Mouse (Mus musculus): ENCODE measurements around the gene Zfp932. TPM values are rescaled to one million over a fixed set of nuclear protein-coding genes. Genes with fewer than 3 reads are reported as not detected.
A peak's percentile ranks its signal among the peaks of the same experiment; 100 is the strongest.
"Not testable (repeated sequence)": the region's sequence is repeated elsewhere in the genome, so short reads cannot be mapped to it uniquely, and the experiment has no call there.

The Zfp932 gene
- 5.0 and 6.4 TPM in 2 replicates for polyA plus RNA-seq (2012; rRNA removed)

GRCm38 (mm10) chr5:109996026-109996937 is at the start of gene Zfp932:
Zfp932 (plus strand) TSS chr5:109996521.
- H3K4me3 ChIP-seq (ENCODE audit: control insufficient read depth, insufficient read depth, low read length); H3K36me3 ChIP-seq (ENCODE audit: control insufficient read depth, insufficient read depth, low read length); H3K27ac ChIP-seq (ENCODE audit: control insufficient read depth, insufficient read depth, low read length); H3K4me1 ChIP-seq (replicated peaks; ENCODE audit: control insufficient read depth, insufficient read depth, low read length); H3K27me3 ChIP-seq (ENCODE audit: control insufficient read depth, insufficient read depth, low read length): not testable (repeated sequence)
- peak; percentile 82 for DNase-seq
- no CpG with 5 or more reads among the region's 24 CpGs for WGBS

DNA sequence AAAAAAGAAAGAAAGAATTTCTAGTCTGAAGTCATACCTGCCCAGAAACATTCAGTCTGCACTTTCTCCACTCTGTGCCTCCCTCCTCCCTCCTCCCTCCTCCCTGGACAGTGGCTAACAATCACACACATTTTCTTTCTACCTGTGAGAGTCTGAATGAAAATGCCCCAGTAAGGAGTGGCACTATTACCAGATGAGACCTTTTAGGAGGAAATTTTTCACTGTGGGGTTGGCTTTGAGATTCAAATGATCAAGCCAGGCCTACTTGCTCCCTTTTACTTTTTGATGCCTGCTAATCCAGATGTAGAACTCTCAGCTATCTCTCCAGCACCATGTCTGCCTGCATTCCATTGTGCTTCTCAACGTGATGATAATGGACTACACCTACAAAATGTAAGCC is 46.0 kb upstream of the Zfp932 start:
- Histone ChIP-seq H3K27me3 (ENCODE audit: control insufficient read depth, insufficient read depth, low read length) (no peaks in the 10 kb centered on the region), H3K27ac (ENCODE audit: control insufficient read depth, insufficient read depth, low read length) (no peak overlapping the region), H3K4me1 (replicated peaks; ENCODE audit: control insufficient read depth, insufficient read depth, low read length) (no peaks in the 10 kb centered on the region), H3K36me3 (ENCODE audit: control insufficient read depth, insufficient read depth, low read length) (no peaks in the 10 kb centered on the region), H3K4me3 (ENCODE audit: control insufficient read depth, insufficient read depth, low read length) (no peak overlapping the region)
- no CpG with 5 or more reads among the region's 1 CpGs for WGBS
- no peak for TF ChIP-seq POLR2A (IDR thresholded peaks at IDR 0.05; ENCODE audit: control insufficient read depth, extremely low read depth, insufficient read depth, low read length, poor library complexity)
- TF ChIP-seq CTCF (IDR thresholded peaks at IDR 0.05; ENCODE audit: borderline replicate concordance, control insufficient read depth, extremely low read depth, insufficient read depth, low read length, poor library complexity), result no peak
- DNase-seq, result no peak

GRCm38 (mm10) chr5:109980743-109981142 is 15.6 kb upstream of the Zfp932 start:
- H3K27ac ChIP-seq (ENCODE audit: control insufficient read depth, insufficient read depth, low read length); DNase-seq; H3K4me1 ChIP-seq (replicated peaks; ENCODE audit: control insufficient read depth, insufficient read depth, low read length); H3K27me3 ChIP-seq (ENCODE audit: control insufficient read depth, insufficient read depth, low read length); H3K4me3 ChIP-seq (ENCODE audit: control insufficient read depth, insufficient read depth, low read length); H3K36me3 ChIP-seq (ENCODE audit: control insufficient read depth, insufficient read depth, low read length): not testable (repeated sequence)
- no CpG with 5 or more reads among the region's 2 CpGs for WGBS

- H3K27ac ChIP-seq (ENCODE audit: control insufficient read depth, insufficient read depth, low read length); H3K4me1 ChIP-seq (replicated peaks; ENCODE audit: control insufficient read depth, insufficient read depth, low read length); H3K27me3 ChIP-seq (ENCODE audit: control insufficient read depth, insufficient read depth, low read length); H3K36me3 ChIP-seq (ENCODE audit: control insufficient read depth, insufficient read depth, low read length); H3K4me3 ChIP-seq (ENCODE audit: control insufficient read depth, insufficient read depth, low read length): not testable (repeated sequence)
- no CpG with 5 or more reads among the region's 10 CpGs for WGBS
- DNase-seq, result peak; percentile 7
These were observed 860 bp upstream of the Zfp932 start for GRCm38 (mm10) chr5:109995461-109995860.

GRCm38 (mm10) chr5:110015775-110016174 is 19.5 kb downstream of the Zfp932 start:
- not testable (repeated sequence) for H3K4me1 ChIP-seq (replicated peaks; ENCODE audit: control insufficient read depth, insufficient read depth, low read length); H3K36me3 ChIP-seq (ENCODE audit: control insufficient read depth, insufficient read depth, low read length); H3K27me3 ChIP-seq (ENCODE audit: control insufficient read depth, insufficient read depth, low read length); H3K4me3 ChIP-seq (ENCODE audit: control insufficient read depth, insufficient read depth, low read length); H3K27ac ChIP-seq (ENCODE audit: control insufficient read depth, insufficient read depth, low read length)
- WGBS, result 86% methylated on average over 10 of the region's 10 CpGs
- peak; percentile 6 for DNase-seq

GRCm38 (mm10) chr5:110023273-110023672 is 27.0 kb downstream of the Zfp932 start:
- no peaks in the 10 kb centered on the region for H3K4me1 ChIP-seq (replicated peaks; ENCODE audit: control insufficient read depth, insufficient read depth, low read length)
- DNase-seq, result no peak
- no peak overlapping the region for H3K4me3 ChIP-seq (ENCODE audit: control insufficient read depth, insufficient read depth, low read length)
- no peak overlapping the region for H3K27ac ChIP-seq (ENCODE audit: control insufficient read depth, insufficient read depth, low read length)
- WGBS, result 73% methylated on average over 9 of the region's 9 CpGs
- no peaks in the 10 kb centered on the region for H3K27me3 ChIP-seq (ENCODE audit: control insufficient read depth, insufficient read depth, low read length)
- no peak for TF ChIP-seq CTCF (IDR thresholded peaks at IDR 0.05; ENCODE audit: borderline replicate concordance, control insufficient read depth, extremely low read depth, insufficient read depth, low read length, poor library complexity)
- TF ChIP-seq POLR2A (IDR thresholded peaks at IDR 0.05; ENCODE audit: control insufficient read depth, extremely low read depth, insufficient read depth, low read length, poor library complexity), result no peak
- no peaks in the 10 kb centered on the region for H3K36me3 ChIP-seq (ENCODE audit: control insufficient read depth, insufficient read depth, low read length)

- DNase-seq, result peak; percentile 33
- H3K27me3 ChIP-seq (ENCODE audit: control insufficient read depth, insufficient read depth, low read length); H3K36me3 ChIP-seq (ENCODE audit: control insufficient read depth, insufficient read depth, low read length); H3K4me3 ChIP-seq (ENCODE audit: control insufficient read depth, insufficient read depth, low read length); H3K4me1 ChIP-seq (replicated peaks; ENCODE audit: control insufficient read depth, insufficient read depth, low read length); H3K27ac ChIP-seq (ENCODE audit: control insufficient read depth, insufficient read depth, low read length): not testable (repeated sequence)
- WGBS, result 50% methylated on average over 8 of the region's 8 CpGs
These were observed 27.5 kb downstream of the Zfp932 start for GRCm38 (mm10) chr5:110023694-110024427.

Data from thymus, adult 2 months (tissue).